Mouse (Mus musculus): ENCODE data around the gene Efcab9. TPM values are rescaled to one million over a fixed set of nuclear protein-coding genes. Genes with fewer than 3 reads are reported as not detected.
A peak's percentile ranks its signal among the peaks of the same experiment; 100 is the strongest.

The Efcab9 gene
- polyA plus RNA-seq, 1 experiment = not detected

GRCm38 (mm10) chr11:32567000-32567855 lies 35.3 kb upstream of the Efcab9 start:
- Histone ChIP-seq H3K4me3 (ENCODE audit: insufficient read depth, low read length) (no peak overlapping the region), H3K27ac (ENCODE audit: insufficient read depth, low read depth, low read length) (no peak overlapping the region), H3K4me1 (ENCODE audit: control insufficient read depth, insufficient read depth, low read length) (peaks cover 68% of the 10 kb centered on the region)
- TF ChIP-seq CTCF (IDR thresholded peaks at IDR 0.05; ENCODE audit: low read depth, low read length) (no peak), POLR2A (IDR thresholded peaks at IDR 0.05; ENCODE audit: borderline replicate concordance, low read depth, low read length) (no peak)

- Histone ChIP-seq H3K4me3 (ENCODE audit: insufficient read depth, low read length) (no peak overlapping the region), H3K4me1 (ENCODE audit: control insufficient read depth, insufficient read depth, low read length) (peaks cover 68% of the 10 kb centered on the region), H3K27ac (ENCODE audit: insufficient read depth, low read depth, low read length) (no peak overlapping the region)
- TF ChIP-seq POLR2A (IDR thresholded peaks at IDR 0.05; ENCODE audit: borderline replicate concordance, low read depth, low read length) (no peak), CTCF (IDR thresholded peaks at IDR 0.05; ENCODE audit: low read depth, low read length) (no peak)
These were observed 34.3 kb upstream of the Efcab9 start for GRCm38 (mm10) chr11:32566184-32566583.

DNA sequence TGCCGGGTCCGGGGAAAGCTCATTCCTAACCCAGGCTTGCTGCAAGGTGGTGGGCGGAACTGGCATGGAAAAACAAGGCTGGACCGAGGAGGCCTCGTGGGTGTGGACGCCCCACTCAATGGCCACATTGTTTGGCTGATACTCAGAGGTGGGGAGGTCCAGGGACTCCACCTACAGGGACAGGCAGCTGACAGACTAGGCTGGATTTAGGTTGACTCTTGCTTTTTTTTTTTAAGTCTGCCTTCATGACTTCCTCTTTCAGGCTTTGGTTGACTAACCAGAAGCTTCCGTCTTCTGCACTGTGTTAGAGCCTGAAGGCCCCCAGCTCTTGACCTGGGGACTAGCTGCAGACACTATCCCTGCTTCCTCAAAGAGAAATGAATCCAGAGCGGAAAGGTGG lies 33.2 kb upstream of the Efcab9 start:
- no peak for TF ChIP-seq CTCF (IDR thresholded peaks at IDR 0.05; ENCODE audit: low read depth, low read length)
- no peak for TF ChIP-seq POLR2A (IDR thresholded peaks at IDR 0.05; ENCODE audit: borderline replicate concordance, low read depth, low read length)
- Histone ChIP-seq H3K4me3 (ENCODE audit: insufficient read depth, low read length) (no peak overlapping the region), H3K27ac (ENCODE audit: insufficient read depth, low read depth, low read length) (peak overlapping the region; percentile 35), H3K4me1 (ENCODE audit: control insufficient read depth, insufficient read depth, low read length) (peaks cover 64% of the 10 kb centered on the region)

DNA sequence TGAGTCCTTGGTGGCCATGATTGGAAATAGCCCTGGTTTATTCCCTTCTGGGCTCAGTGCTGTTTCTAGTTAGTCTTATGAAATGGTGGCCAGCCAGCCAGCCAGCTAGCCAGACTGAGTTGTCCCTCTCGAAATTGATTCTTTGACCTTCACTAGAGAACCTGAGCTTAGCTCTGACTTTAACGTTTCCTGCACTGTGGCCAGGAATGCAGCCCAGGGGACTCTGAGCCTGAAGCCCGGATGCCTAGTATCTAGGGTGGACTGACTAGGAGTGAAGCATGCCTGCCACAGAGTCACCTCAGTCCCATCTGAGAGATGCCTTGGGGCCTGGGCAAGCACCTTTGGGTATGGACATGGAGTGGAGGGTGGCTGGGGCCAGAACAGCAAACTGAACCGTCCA lies 32.7 kb upstream of the Efcab9 start:
- peaks cover 67% of the 10 kb centered on the region for H3K4me1 ChIP-seq (ENCODE audit: control insufficient read depth, insufficient read depth, low read length)
- no peak overlapping the region for H3K4me3 ChIP-seq (ENCODE audit: insufficient read depth, low read length)
- H3K27ac ChIP-seq (ENCODE audit: insufficient read depth, low read depth, low read length) = peak overlapping the region; percentile 35
- TF ChIP-seq CTCF (IDR thresholded peaks at IDR 0.05; ENCODE audit: low read depth, low read length) (no peak), POLR2A (IDR thresholded peaks at IDR 0.05; ENCODE audit: borderline replicate concordance, low read depth, low read length) (no peak)

GRCm38 (mm10) chr11:32563660-32564059 lies 31.8 kb upstream of the Efcab9 start:
- Histone ChIP-seq H3K4me1 (ENCODE audit: control insufficient read depth, insufficient read depth, low read length) (peaks cover 73% of the 10 kb centered on the region), H3K27ac (ENCODE audit: insufficient read depth, low read depth, low read length) (peak overlapping the region; percentile 14)

GRCm38 (mm10) chr11:32562706-32563105 lies 30.8 kb upstream of the Efcab9 start:
- H3K4me1 ChIP-seq (ENCODE audit: control insufficient read depth, insufficient read depth, low read length) = peaks cover 74% of the 10 kb centered on the region
- no peak overlapping the region for H3K4me3 ChIP-seq (ENCODE audit: insufficient read depth, low read length)
- TF ChIP-seq POLR2A (IDR thresholded peaks at IDR 0.05; ENCODE audit: borderline replicate concordance, low read depth, low read length) (no peak), CTCF (IDR thresholded peaks at IDR 0.05; ENCODE audit: low read depth, low read length) (no peak)
- H3K27ac ChIP-seq (ENCODE audit: insufficient read depth, low read depth, low read length) = no peak overlapping the region

More at GRCm38 (mm10) chr11:32563660-32564059, 31.8 kb upstream of the Efcab9 start:
- H3K4me3 ChIP-seq (ENCODE audit: insufficient read depth, low read length) = no peak overlapping the region
- no peak for TF ChIP-seq POLR2A (IDR thresholded peaks at IDR 0.05; ENCODE audit: borderline replicate concordance, low read depth, low read length)
- no peak for TF ChIP-seq CTCF (IDR thresholded peaks at IDR 0.05; ENCODE audit: low read depth, low read length)

GRCm38 (mm10) chr11:32561465-32562355 lies 29.8 kb upstream of the Efcab9 start:
- Histone ChIP-seq H3K4me1 (ENCODE audit: control insufficient read depth, insufficient read depth, low read length) (peaks cover 71% of the 10 kb centered on the region), H3K27ac (ENCODE audit: insufficient read depth, low read depth, low read length) (no peak overlapping the region), H3K4me3 (ENCODE audit: insufficient read depth, low read length) (no peak overlapping the region)

DNA sequence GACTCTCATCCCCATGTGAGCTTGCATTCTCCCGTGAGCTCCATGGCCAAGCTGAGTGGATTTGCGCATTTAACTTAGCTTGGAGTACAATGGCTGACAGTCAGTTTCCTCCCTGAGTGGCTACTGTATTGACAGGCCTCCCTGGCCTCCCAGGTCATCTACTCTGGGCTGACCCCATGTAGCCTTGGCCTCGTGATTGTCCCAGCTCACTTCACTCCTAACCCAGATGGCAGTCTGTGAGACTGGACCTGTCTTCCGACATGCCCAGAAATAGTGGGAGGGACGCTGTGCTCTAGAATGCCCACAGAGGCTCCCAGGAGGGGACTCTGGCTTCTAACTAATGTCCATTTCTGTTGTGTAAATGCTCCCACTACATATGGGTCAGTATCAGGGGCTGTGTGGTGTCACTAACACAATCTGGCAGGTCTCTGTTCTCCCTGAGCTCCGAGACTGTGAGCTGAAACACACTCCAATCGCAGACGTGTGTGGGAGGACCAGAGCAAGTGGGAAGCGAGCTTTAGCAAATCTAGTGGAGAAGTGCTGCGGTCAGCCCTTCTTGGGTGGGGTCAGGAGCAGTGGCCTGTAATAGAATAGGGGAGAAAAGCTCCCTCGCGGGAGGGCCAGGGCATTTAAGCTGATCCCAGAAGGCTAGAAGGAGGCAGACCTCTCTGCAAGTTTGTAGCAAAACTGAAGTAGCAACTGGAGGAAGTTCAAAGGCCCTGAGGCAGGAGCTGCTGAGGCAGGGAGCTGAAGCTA lies 28.3 kb upstream of the Efcab9 start:
- H3K4me3 ChIP-seq (ENCODE audit: insufficient read depth, low read length) = no peak overlapping the region
- peaks cover 72% of the 10 kb centered on the region for H3K4me1 ChIP-seq (ENCODE audit: control insufficient read depth, insufficient read depth, low read length)
- H3K27ac ChIP-seq (ENCODE audit: insufficient read depth, low read depth, low read length) = no peak overlapping the region
- TF ChIP-seq CTCF (IDR thresholded peaks at IDR 0.05; ENCODE audit: low read depth, low read length) (no peak), POLR2A (IDR thresholded peaks at IDR 0.05; ENCODE audit: borderline replicate concordance, low read depth, low read length) (no peak)

More at GRCm38 (mm10) chr11:32561465-32562355, 29.8 kb upstream of the Efcab9 start:
- TF ChIP-seq CTCF (IDR thresholded peaks at IDR 0.05; ENCODE audit: low read depth, low read length) (no peak), POLR2A (IDR thresholded peaks at IDR 0.05; ENCODE audit: borderline replicate concordance, low read depth, low read length) (no peak)

DNA sequence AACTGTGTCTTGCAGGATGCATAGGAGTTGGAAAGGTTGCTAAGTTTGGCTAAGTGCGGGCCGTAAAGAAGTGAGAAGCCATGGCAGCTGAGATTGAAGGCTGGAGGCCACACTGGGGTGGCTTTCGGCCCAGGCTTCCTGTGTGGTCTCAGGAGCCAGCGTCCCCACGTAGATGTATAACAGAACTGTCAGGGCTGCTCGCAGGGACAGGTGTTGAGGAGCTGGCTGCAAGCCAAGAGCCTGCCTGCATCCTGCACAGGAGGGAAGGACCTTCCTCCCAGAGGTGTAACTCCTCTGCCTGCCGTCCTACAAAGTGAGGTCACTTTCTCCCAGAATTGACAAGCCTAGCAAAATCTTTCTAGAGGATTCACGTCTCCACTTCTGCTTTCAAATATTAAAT lies 26.8 kb upstream of the Efcab9 start:
- Histone ChIP-seq H3K4me3 (ENCODE audit: insufficient read depth, low read length) (no peak overlapping the region), H3K27ac (ENCODE audit: insufficient read depth, low read depth, low read length) (peak overlapping the region; percentile 25), H3K4me1 (ENCODE audit: control insufficient read depth, insufficient read depth, low read length) (peaks cover 74% of the 10 kb centered on the region)
- TF ChIP-seq CTCF (IDR thresholded peaks at IDR 0.05; ENCODE audit: low read depth, low read length) (no peak), POLR2A (IDR thresholded peaks at IDR 0.05; ENCODE audit: borderline replicate concordance, low read depth, low read length) (no peak)
